Mouse (Mus musculus) right cerebral cortex, postnatal 25 days (tissue): Measurements from ENCODE around the gene Mapt.

Source experiments
- DNase-seq: peaks from one replicate; pipeline ENCODE4 v3.0.0; 2022

The Mapt gene

DNA sequence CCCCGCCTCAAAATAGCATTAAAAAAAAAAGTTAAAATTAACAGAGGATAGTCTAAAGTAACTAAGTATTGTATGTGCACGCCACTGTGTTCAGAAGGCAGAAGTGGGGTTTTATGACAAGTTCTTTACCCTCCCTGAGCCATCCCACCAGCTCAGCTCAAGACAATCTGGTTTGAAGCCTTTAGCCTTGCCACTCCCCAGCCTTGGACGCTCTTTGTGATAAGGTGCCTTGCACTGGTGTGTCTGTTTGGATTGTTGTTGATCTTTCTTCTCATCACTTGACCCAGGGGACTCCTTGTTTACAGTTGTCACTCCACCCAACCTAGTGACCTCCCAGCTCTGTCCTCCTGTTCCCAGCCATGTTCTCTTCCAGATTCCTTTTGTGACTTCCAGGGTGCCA lies 86.4 kb downstream of the Mapt start:
- DNase-seq: no peak

GRCm38 (mm10) chr11:104318940-104319781 lies 88.0 kb downstream of the Mapt start:
- DNase-seq: no peak

DNA sequence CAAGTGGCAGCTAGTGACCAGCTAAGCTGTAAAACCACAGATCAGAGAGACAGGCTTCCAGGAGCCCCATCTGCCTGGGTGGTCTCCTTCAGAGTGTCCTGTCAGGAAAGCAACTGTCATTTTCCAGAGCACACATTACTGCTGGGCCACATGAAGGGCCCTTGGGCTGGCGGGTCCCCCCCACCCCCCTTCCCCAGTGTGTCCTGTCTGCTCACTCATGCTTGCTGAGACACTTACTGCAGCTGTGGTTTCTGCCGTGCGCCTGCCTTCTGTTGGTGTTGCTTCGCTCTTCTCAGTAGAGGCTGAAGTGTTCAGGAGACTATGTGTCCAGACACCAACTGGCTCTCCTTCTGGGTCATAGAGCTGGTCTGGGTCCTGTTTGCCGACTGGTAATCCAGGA lies 89.3 kb downstream of the Mapt start:
- no peak for DNase-seq

DNA sequence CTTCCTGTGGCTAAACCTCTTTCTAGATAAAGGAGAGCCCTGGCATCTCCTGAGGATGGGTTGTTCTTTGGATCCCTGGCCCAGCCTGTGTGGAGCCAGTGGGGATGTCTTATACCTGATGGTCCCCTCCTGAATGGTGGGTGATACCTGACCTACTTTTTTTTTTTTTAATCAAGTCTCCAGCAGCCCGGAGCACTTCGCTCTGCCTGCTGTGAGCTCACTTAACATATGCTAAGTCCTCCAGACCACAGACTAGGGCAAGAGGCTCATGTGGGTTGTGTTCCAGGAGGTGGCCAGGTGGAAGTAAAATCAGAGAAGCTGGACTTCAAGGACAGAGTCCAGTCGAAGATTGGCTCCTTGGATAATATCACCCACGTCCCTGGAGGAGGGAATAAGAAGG lies 91.0 kb downstream of the Mapt start:
- DNase-seq: no peak

- DNase-seq: no peak
These were observed 96.3 kb downstream of the Mapt start for GRCm38 (mm10) chr11:104327462-104327861.

- no peak for DNase-seq
These were observed 96.8 kb downstream of the Mapt start for GRCm38 (mm10) chr11:104327946-104328345.

DNA sequence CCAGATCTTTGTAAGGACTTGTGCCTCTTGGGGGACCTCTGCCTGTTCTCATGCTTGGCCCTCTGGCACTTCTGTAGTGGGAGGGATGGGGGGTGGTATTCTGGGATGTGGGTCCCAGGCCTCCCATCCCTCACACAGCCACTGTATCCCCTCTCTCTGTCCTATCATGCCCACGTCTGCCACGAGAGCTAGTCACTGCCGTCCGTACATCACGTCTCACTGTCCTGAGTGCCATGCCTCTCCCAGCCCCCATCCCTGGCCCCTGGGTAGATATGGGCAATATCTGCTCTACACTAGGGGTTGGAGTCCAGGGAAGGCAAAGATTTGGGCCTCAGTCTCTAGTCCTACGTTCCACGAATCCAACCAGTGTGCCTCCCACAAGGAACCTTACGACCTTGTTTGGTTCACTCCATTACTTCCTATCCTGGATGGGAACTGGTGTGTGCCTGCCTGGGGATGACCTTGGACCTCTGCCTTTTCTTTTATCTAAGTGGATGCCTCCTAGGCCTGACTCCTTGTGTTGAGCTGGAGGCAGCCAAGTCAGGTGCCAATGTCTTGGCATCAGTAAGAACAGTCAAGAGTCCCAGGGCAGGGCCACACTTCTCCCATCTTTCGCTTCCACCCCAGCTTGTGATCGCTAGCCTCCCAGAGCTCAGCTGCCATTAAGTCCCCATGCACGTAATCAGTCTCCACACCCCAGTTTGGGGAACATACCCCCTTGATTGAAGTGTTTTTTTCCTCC lies 98.2 kb downstream of the Mapt start:
- no peak for DNase-seq

DNA sequence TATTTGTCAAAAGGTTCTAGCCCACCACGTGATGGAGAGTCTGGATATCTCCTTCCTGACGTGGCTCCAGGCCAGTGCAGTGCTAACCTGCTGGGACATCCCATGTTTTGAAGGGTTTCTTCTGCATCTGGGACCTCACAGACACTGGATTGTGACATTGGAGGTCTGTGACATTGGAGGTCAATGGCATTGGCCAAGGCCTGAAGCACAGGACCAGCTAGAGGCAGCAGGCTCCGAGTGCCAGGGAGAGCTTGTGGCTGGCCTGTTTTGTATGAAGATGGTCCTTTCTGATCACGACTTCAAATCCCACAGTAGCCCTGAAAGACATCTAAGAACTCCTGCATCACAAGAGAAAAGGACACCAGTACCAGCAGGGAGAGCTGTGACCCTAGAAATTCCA lies 99.0 kb downstream of the Mapt start:
- no peak for DNase-seq

DNA sequence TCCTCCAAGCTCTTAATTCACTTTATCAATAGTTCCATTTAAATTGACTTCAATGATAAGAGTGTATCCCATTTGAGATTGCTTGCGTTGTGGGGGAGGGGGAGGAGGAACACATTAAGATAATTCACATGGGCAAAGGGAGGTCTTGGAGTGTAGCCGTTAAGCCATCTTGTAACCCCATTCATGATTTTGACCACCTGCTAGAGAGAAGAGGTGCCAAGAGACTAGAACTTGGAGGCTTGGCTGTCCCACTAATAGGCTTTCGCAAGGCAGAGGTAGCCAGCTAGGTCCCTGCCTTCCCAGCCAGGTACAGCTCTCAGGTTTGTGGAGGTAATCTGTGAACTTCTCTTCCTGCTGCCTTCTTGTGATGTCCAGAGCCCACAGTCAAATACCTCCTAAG lies 100.0 kb downstream of the Mapt start:
- DNase-seq: no peak

DNA sequence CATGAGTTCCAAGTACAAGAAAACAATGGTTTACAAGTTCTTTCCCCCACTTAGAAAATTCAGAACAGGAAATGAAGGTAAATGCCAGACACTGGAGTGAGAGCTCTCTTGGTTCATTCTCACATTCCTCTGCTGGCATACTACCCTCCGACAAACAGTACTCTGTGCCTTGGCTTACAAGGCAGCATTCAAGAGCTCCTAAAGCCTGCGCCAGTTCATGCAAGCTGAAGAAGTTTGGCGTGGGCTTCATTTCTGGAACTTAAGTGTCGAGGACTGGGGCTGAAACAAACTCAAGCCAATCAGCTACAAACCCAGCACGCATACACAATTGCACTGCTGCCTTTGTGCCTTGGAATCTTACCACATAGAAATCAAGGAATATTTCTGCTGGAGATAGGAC lies 100.9 kb downstream of the Mapt start:
- no peak for DNase-seq

DNA sequence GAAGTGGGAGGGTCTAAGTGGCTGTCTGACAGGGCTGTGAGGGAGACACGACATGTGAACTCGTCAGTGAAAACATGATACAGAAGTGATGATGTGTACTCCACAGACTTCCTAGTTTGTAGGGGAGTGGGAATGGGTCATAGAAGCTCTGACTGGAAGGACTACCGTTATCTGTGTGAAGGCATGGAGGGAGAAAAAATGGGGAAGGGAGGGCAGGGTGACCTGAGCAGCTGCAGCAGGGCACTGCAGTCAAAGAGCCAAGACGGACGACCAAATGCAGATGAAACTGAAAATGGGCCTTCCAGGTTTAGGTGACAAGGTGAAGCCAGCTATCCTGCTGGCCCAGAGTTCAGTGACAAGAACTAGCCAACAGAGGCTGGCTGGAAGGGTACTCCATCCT lies 102.9 kb downstream of the Mapt start:
- DNase-seq: no peak

GRCm38 (mm10) chr11:104334946-104335345 lies 103.8 kb downstream of the Mapt start:
- no peak for DNase-seq

GRCm38 (mm10) chr11:104346931-104347330 lies 115.7 kb downstream of the Mapt start:
- no peak for DNase-seq

DNA sequence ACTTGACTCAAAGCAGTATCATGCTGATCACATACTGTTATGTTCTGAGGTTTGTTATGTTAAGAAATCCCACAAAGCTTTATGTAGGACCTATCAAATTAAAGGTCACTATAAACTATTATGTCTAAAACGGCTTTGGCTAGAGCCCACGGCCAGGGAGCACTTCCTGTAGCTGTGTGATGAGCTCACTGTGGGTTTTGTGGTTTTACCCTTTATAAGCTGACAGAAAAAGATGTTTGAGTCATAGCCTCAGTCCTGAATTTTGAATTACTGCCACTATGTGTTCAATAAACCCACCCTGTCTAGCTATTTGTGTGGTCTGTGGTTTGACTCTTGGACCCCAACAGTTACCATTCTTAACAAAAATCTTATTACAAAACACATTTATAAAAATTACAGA lies 130.6 kb downstream of the Mapt start:
- DNase-seq: no peak

DNA sequence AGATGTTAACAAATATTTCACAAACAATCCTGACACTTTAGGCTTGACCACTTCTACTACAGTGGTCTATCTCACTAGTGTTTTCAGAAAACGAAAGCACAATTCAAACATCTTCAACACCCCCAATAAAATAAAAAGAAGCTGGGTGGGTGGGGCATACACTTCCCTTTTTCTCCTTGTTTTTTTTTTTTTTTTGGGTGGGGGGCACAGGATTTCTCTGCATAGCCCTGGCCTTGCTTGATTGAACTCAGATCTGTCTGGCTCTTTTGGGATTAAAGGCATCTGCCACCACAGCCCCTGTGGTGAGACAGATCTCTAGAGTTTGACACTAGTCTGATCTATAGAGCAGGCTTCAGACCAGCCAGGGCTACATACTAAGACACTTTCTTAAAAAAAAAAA lies 131.5 kb downstream of the Mapt start:
- DNase-seq: no peak

GRCm38 (mm10) chr11:104363823-104364600 lies 132.8 kb downstream of the Mapt start:
- no peak for DNase-seq

GRCm38 (mm10) chr11:104367486-104368190 lies 136.4 kb downstream of the Mapt start:
- no peak for DNase-seq

GRCm38 (mm10) chr11:104376291-104376690 lies 145.1 kb downstream of the Mapt start:
- DNase-seq: no peak

DNA sequence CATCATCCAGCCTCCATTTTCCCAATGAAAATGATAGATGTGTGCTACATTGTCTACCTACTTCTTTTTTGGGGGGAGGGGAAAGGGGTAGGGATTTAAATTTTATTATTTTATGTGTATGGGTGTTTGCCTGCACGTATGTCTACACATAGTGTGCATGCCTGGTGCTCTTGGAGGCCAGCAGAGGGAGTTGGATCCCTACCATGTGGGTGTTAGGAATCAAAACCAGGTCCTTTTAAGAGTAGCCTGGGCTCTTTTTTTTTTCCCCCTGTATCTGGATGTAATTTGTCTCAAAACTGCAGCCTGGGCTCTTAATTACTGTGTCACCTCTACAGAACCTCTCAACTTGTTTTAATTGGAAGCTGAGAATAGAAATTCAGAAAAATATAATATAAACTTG lies 148.4 kb downstream of the Mapt start:
- DNase-seq: no peak
